ENCODE assay signal across 20 mouse cellular contexts in genomic region chr19:12462851-12463721, GRCm38 (mm10). TPM values are rescaled to one million over a fixed set of nuclear protein-coding genes. Genes with fewer than 3 reads are reported as not detected.
DNase-seq lines count a peak whose midpoint lies in the region; ATAC-seq and TF ChIP-seq lines count a peak whose summit lies in the region.
"Had no signal": no experiment of that assay in that cellular context is flagged by ENCODE, and none has a peak within 500 bp of the region (broad histone marks: within the 10 kb centered on the region; RNA-seq: fewer than 3 reads in every experiment).

No protein-coding gene starts in this region.

- 59% methylated on average over 7 of the region's 7 CpGs for WGBS in liver, embryonic 15.5 days (ENCODE audit: insufficient replicate concordance)
- WGBS in limb, embryonic 12.5 days: 78% methylated on average over 7 of the region's 7 CpGs

- dilution Hi-C loops in CH12.LX (cut with MboI; ENCODE audit: extremely low pct_ligation_motif_present, extremely low pct_unique_long_range_greater_than_20kb, low sequenced_read_pairs): no loop called here

- TF ChIP-seq POLR2A in CH12.LX (IDR thresholded peaks at IDR 0.05; ENCODE audit: low read depth, low read length): no peak; the same call in 1 of the 2 replicates

- TF ChIP-seq EP300 in CH12.LX (IDR thresholded peaks at IDR 0.05; ENCODE audit: low read length): no peak

- in situ Hi-C loops in CH12.LX (cut with MboI; ENCODE audit: low pct_ligation_motif_present, low pct_unique_long_range_greater_than_20kb, low sequenced_read_pairs): loop anchor here (5.0 kb wide), 1 partner anchor 39 kb away; the partner anchor contains the start of gene Dtx4

- TF ChIP-seq RAD21 in CH12.LX (IDR thresholded peaks at IDR 0.05; ENCODE audit: low read depth, low read length): no peak

- H3K79me2 ChIP-seq in CH12.LX (replicated peaks; ENCODE audit: control insufficient read depth, extremely low read depth, insufficient read depth, poor library complexity, severe bottlenecking): peaks cover 50% of the 10 kb centered on the region

- ATAC-seq in liver, embryonic 15.5 days (ENCODE audit: insufficient read depth): no peak
- no peak for ATAC-seq in limb, embryonic 12.5 days (ENCODE audit: insufficient number of reproducible peaks, insufficient read depth, low FRiP score, low TSS enrichment, low read depth)
- ATAC-seq: hindbrain, embryonic 16.5 days had no signal

- peak overlapping the region; percentile 66 for H3K27ac ChIP-seq in gastrocnemius, adult 2 months
- H3K27ac ChIP-seq in liver, embryonic 15.5 days (replicated peaks): peak overlapping the region; percentile 51; the same call in 1 of the 2 replicates
- peak overlapping the region; percentile 96 for H3K27ac ChIP-seq in CH12.LX (ENCODE audit: insufficient read depth, low read depth)
- H3K27ac ChIP-seq in limb, embryonic 12.5 days: 0 out of 2 replicates have a peak overlapping the region, but pooled peaks have one; percentile 2
- H3K27ac ChIP-seq: embryonic facial prominence, embryonic 13.5 days; limb, embryonic 15.5 days had no signal

- no peak overlapping the region for H3K4me2 ChIP-seq in liver, embryonic 15.5 days
- peak overlapping the region; percentile 87 for H3K4me2 ChIP-seq in CH12.LX (ENCODE audit: insufficient read depth, low read depth, poor library complexity, severe bottlenecking)
- H3K4me2 ChIP-seq in limb, embryonic 12.5 days: no peak overlapping the region
- H3K4me2 ChIP-seq: embryonic facial prominence, embryonic 13.5 days; heart, embryonic 13.5 days; limb, embryonic 15.5 days had no signal

- no peak for TF ChIP-seq CTCF in gastrocnemius, adult 2 months (IDR thresholded peaks at IDR 0.05)
- TF ChIP-seq CTCF in CH12.LX (conservative IDR thresholded peaks at IDR 0.05 in 1 of 2, IDR thresholded peaks at IDR 0.05 in 1 of 2; ENCODE audit: low read depth in 2 of 2, low read length in 2 of 2): no peak

- no peaks in the 10 kb centered on the region for H3K36me3 ChIP-seq in liver, embryonic 15.5 days (replicated peaks)
- H3K36me3 ChIP-seq in CH12.LX (replicated peaks in 1 of 2; ENCODE audit: control insufficient read depth in 1 of 2, insufficient read depth in 1 of 2, low read length in 1 of 2): peaks cover 6 to 50% of the 10 kb centered on the region in 2 experiments
- no peaks in the 10 kb centered on the region for H3K36me3 ChIP-seq in limb, embryonic 12.5 days
- H3K36me3 ChIP-seq: embryonic facial prominence, embryonic 13.5 days; G1E; heart, embryonic 13.5 days; limb, embryonic 15.5 days had no signal

- H3K9ac ChIP-seq in liver, embryonic 15.5 days: no peak overlapping the region
- H3K9ac ChIP-seq in CH12.LX (ENCODE audit: insufficient read depth, low read depth): peak overlapping the region; percentile 88
- no peak overlapping the region for H3K9ac ChIP-seq in limb, embryonic 12.5 days (replicated peaks)
- H3K9ac ChIP-seq: embryonic facial prominence, embryonic 13.5 days; limb, embryonic 15.5 days had no signal

- H3K9me3 ChIP-seq in liver, embryonic 15.5 days (replicated peaks): no peaks in the 10 kb centered on the region
- no peaks in the 10 kb centered on the region for H3K9me3 ChIP-seq in CH12.LX (replicated peaks; ENCODE audit: low read length)
- H3K9me3 ChIP-seq in limb, embryonic 12.5 days: no peaks in the 10 kb centered on the region
- H3K9me3 ChIP-seq: embryonic facial prominence, embryonic 13.5 days; G1E; heart, embryonic 13.5 days; limb, embryonic 15.5 days had no signal

- intact Hi-C loops in gastrocnemius, adult 2 months (cut with DNase I): loop anchor here (10.0 kb wide), 1 partner anchor 132 kb away; the partner anchor contains the start of gene Gm4952
- intact Hi-C loops in gastrocnemius, postnatal 36 days (cut with DNase I): loop anchor here (5.0 kb wide), 1 partner anchor 134 kb away; the partner anchor contains the start of gene Gm4952

- no peaks in the 10 kb centered on the region for H3K4me1 ChIP-seq in liver, embryonic 15.5 days (replicated peaks)
- peaks cover 11 to 30% of the 10 kb centered on the region in 2 experiments for H3K4me1 ChIP-seq in CH12.LX (ENCODE audit: control insufficient read depth in 1 of 2, insufficient read depth in 2 of 2)
- no peaks in the 10 kb centered on the region for H3K4me1 ChIP-seq in limb, embryonic 12.5 days (replicated peaks)

- no peak overlapping the region for H3K4me3 ChIP-seq in gastrocnemius, adult 2 months
- H3K4me3 ChIP-seq in liver, embryonic 15.5 days (replicated peaks): peak overlapping the region; percentile 22
- H3K4me3 ChIP-seq in CH12.LX (replicated peaks in 1 of 3; ENCODE audit: low read depth in 2 of 3, low read length in 2 of 3, poor library complexity in 1 of 3): peak overlapping the region; percentile 74 to 99 (median 92)
- no peak overlapping the region for H3K4me3 ChIP-seq in limb, embryonic 12.5 days (replicated peaks)
- H3K4me3 ChIP-seq: embryonic facial prominence, embryonic 13.5 days; heart, embryonic 13.5 days; limb, embryonic 15.5 days had no signal

- no peaks in the 10 kb centered on the region for H3K27me3 ChIP-seq in liver, embryonic 15.5 days
- no peaks in the 10 kb centered on the region for H3K27me3 ChIP-seq in CH12.LX (replicated peaks)
- H3K27me3 ChIP-seq in limb, embryonic 12.5 days: no peaks in the 10 kb centered on the region
- H3K27me3 ChIP-seq: embryonic facial prominence, embryonic 13.5 days; heart, embryonic 13.5 days; limb, embryonic 15.5 days had no signal

- DNase-seq in gastrocnemius, adult 2 months: no peak
- DNase-seq in gastrocnemius, postnatal 36 days: no peak
- DNase-seq in liver: no peak
- no peak for DNase-seq in CH12.LX (ENCODE audit: extremely low read depth)
- DNase-seq in thymus, postnatal 25 days: no peak
- DNase-seq in frontal cortex, postnatal 10 days (ENCODE audit: low spot score in 2 of 2): no peak
- DNase-seq: cerebellum, adult 9-10 months; right cerebral cortex, postnatal 4 days had no signal

TF ChIP-seq in CH12.LX, 34 proteins besides CTCF, POLR2A, EP300 and RAD21:
- TF ChIP-seq MXI1 (IDR thresholded peaks at IDR 0.05; ENCODE audit: low read depth, low read length) (peak; percentile 1; the same call in 1 of the 2 replicates), USF1 (IDR thresholded peaks at IDR 0.05; ENCODE audit: low read depth, low read length) (no peak), CHD1 (IDR thresholded peaks at IDR 0.05; ENCODE audit: low read depth, low read length) (peak; percentile 67), NELFE (IDR thresholded peaks at IDR 0.05; ENCODE audit: low read depth, low read length) (no peak), ZMIZ1 (IDR thresholded peaks at IDR 0.05; ENCODE audit: low read depth, low read length) (0 out of 2 replicates have a peak, but pooled peaks have one; percentile 5), USF2 (conservative IDR thresholded peaks at IDR 0.05; ENCODE audit: low read depth, low read length) (no peak), SIN3A (IDR thresholded peaks at IDR 0.05; ENCODE audit: low read length) (no peak)

RNA-seq across cellular contexts. Expression of gene Mpeg1, which starts 2.5 kb away (rescaled TPM):
- 1 to 10 TPM in 1 of 2 experiments, under 1 TPM in 1; 0.98 to 1.1 TPM for total RNA-seq in gastrocnemius, adult 2 months (2021)
- 1 to 10 TPM; 1.1 to 2.7 TPM for total RNA-seq in gastrocnemius, postnatal 36 days (2021)
- 1.8 and 2.0 TPM in 2 replicates for polyA plus RNA-seq in liver, embryonic 15.5 days (2015; fragmentation: Nextera tagmentation; extraction: Ambion mirVana)
- total RNA-seq in CH12.LX (2012; rRNA removed): 43.8 and 53.6 TPM in 2 replicates
- total RNA-seq in CH12.LX (2014; rRNA removed): 67.0 and 68.0 TPM in 2 replicates
- 241 and 270 TPM in 2 replicates for polyA plus RNA-seq in CH12.LX (2012; ENCODE audit: insufficient read length, low read depth)
- 0.22 and 0.25 TPM in 2 replicates for polyA plus RNA-seq in limb, embryonic 12.5 days (2016; fragmentation: Nextera tagmentation; extraction: Ambion mirVana)
- polyA plus RNA-seq: G1E had no signal

RNA-seq across cellular contexts. Expression of gene Pfpl, which starts 35.4 kb away (rescaled TPM):
- total RNA-seq in gastrocnemius, adult 2 months (2021): not detected
- not detected for total RNA-seq in gastrocnemius, postnatal 36 days (2021)
- not detected in 2 replicates for polyA plus RNA-seq in liver, embryonic 15.5 days (2015; fragmentation: Nextera tagmentation; extraction: Ambion mirVana)
- total RNA-seq in CH12.LX (2012; rRNA removed) (not detected in 2 replicates), CH12.LX (2014; rRNA removed) (not detected in 2 replicates)
- not detected in 2 replicates for polyA plus RNA-seq in CH12.LX (2012; ENCODE audit: insufficient read length, low read depth)
- polyA plus RNA-seq in limb, embryonic 12.5 days (2016; fragmentation: Nextera tagmentation; extraction: Ambion mirVana): not detected in 2 replicates
- total RNA-seq: layer of hippocampus, postnatal 10 days; monocyte, adult 5-6 weeks had no signal
- polyA plus RNA-seq: brain, embryonic 14.5 days; embryonic facial prominence, embryonic 13.5 days; G1E; heart, embryonic 13.5 days; hindbrain, embryonic 16.5 days; kidney, embryonic 16.5 days; limb, embryonic 15.5 days; thymus, postnatal 0 days had no signal

RNA-seq across cellular contexts. Expression of gene Dtx4, which starts 38.2 kb away (rescaled TPM):
- 1 to 10 TPM; 3.9 to 4.2 TPM for total RNA-seq in gastrocnemius, adult 2 months (2021)
- total RNA-seq in gastrocnemius, postnatal 36 days (2021): 1 to 10 TPM; 5.2 to 5.3 TPM
- 2.0 and 2.4 TPM in 2 replicates for polyA plus RNA-seq in liver, embryonic 15.5 days (2015; fragmentation: Nextera tagmentation; extraction: Ambion mirVana)
- total RNA-seq in CH12.LX (2012; rRNA removed) (19.2 and 21.2 TPM in 2 replicates), CH12.LX (2014; rRNA removed) (15.6 and 16.4 TPM in 2 replicates)
- polyA plus RNA-seq in CH12.LX (2012; ENCODE audit: insufficient read length, low read depth): 28.7 and 30.5 TPM in 2 replicates
- 5.2 and 5.6 TPM in 2 replicates for polyA plus RNA-seq in limb, embryonic 12.5 days (2016; fragmentation: Nextera tagmentation; extraction: Ambion mirVana)
- polyA plus RNA-seq: G1E had no signal

RNA-seq across cellular contexts. Expression of gene Olfr1441, which starts 45.9 kb away (rescaled TPM):
- not detected for total RNA-seq in gastrocnemius, adult 2 months (2021)
- total RNA-seq in gastrocnemius, postnatal 36 days (2021): not detected
- not detected in 2 replicates for polyA plus RNA-seq in liver, embryonic 15.5 days (2015; fragmentation: Nextera tagmentation; extraction: Ambion mirVana)
- total RNA-seq in CH12.LX (2012; rRNA removed) (0.13 TPM in 1 of 2 replicates, not detected in the other), CH12.LX (2014; rRNA removed) (not detected in 2 replicates)
- not detected in 2 replicates for polyA plus RNA-seq in CH12.LX (2012; ENCODE audit: insufficient read length, low read depth)
- not detected in 2 replicates for polyA plus RNA-seq in limb, embryonic 12.5 days (2016; fragmentation: Nextera tagmentation; extraction: Ambion mirVana)
- total RNA-seq: layer of hippocampus, postnatal 10 days; monocyte, adult 5-6 weeks had no signal
- polyA plus RNA-seq: brain, embryonic 14.5 days; embryonic facial prominence, embryonic 13.5 days; G1E; heart, embryonic 13.5 days; hindbrain, embryonic 16.5 days; kidney, embryonic 16.5 days; limb, embryonic 15.5 days; thymus, postnatal 0 days had no signal

Comparison
In these comparisons a context has a peak if more than half of its experiments do, and no peak if none do; other contexts are left out.
1. H3K27ac ChIP-seq: peak in every context shown above with its lines; median percentile 96 in CH12.LX; 66 in gastrocnemius, adult 2 months; 51 in liver, embryonic 15.5 days; 2 in limb, embryonic 12.5 days.
2. H3K4me3 ChIP-seq: peak in liver, embryonic 15.5 days (single experiment) and CH12.LX (3 of 3); none in gastrocnemius, adult 2 months (single experiment) and limb, embryonic 12.5 days (single experiment).
3. RNA of gene Mpeg1, which starts 2.5 kb away (total RNA-seq): 43.8 to 68.0 TPM in CH12.LX; 1.1 to 2.7 TPM in gastrocnemius, postnatal 36 days and 0.98 to 1.1 TPM in gastrocnemius, adult 2 months; every median in the first group is over 10 times any median in the second.